Mouse (Mus musculus) intestine, postnatal 0 days (tissue): ENCODE data around the gene Fau. TPM values are rescaled to one million over a fixed set of nuclear protein-coding genes. Genes with fewer than 3 reads are reported as not detected.
A peak's percentile ranks its signal among the peaks of the same experiment; 100 is the strongest.

Experiments
- ATAC-seq: fragments of 200-750 bp; cut with Nextera tagmentation; 2 replicates; pipeline ENCODE4 v1.8.0; 2017; ENCODE audit warnings: mild to moderate bottlenecking, moderate TSS enrichment, moderate library complexity
- H3K27ac ChIP-seq: fragments of 300-500 bp; sonication (generic); 2 replicates; pipeline ENCODE4 v1.5.1; 2014; ENCODE audit warnings: mild to moderate bottlenecking, low read depth, low read length, moderate library complexity
- H3K27me3 ChIP-seq: fragments of 300-500 bp; sonication (generic); replicated peaks from 2 replicates; pipeline ENCODE4 v1.6.1; 2014; ENCODE audit warnings: low read length, mixed read lengths; ENCODE audit not compliant: control insufficient read depth, insufficient read depth
- H3K36me3 ChIP-seq: fragments of 300-500 bp; sonication (generic); 2 replicates; pipeline ENCODE4 v1.6.1; 2014; ENCODE audit warnings: mild to moderate bottlenecking, moderate library complexity; ENCODE audit not compliant: control insufficient read depth, insufficient read depth
- H3K4me1 ChIP-seq: fragments of 300-500 bp; sonication (generic); replicated peaks from 2 replicates; pipeline ENCODE4 v1.6.1; 2014; ENCODE audit warnings: antibody characterized with exemption, low read length, mixed read lengths; ENCODE audit not compliant: control insufficient read depth, insufficient read depth
- H3K4me2 ChIP-seq: fragments of 300-500 bp; sonication (generic); replicated peaks from 2 replicates; pipeline ENCODE4 v1.6.1; 2014; ENCODE audit warnings: low read depth, mild to moderate bottlenecking, moderate library complexity
- H3K4me3 ChIP-seq: fragments of 300-500 bp; sonication (generic); 2 replicates; pipeline ENCODE4 v1.5.1; 2014; ENCODE audit warnings: low read depth, low read length
- H3K9ac ChIP-seq: fragments of 300-500 bp; sonication (generic); 2 replicates; pipeline ENCODE4 v1.6.1; 2014; ENCODE audit warnings: mild to moderate bottlenecking, low read depth, low read length
- H3K9me3 ChIP-seq: fragments of 300-500 bp; sonication (generic); 2 replicates; pipeline ENCODE4 v1.6.1; 2016; ENCODE audit warnings: mixed run types; ENCODE audit not compliant: control insufficient read depth
- CTCF ChIP-seq: sonication (generic); IDR thresholded peaks from 2 replicates; pipeline ENCODE4 v1.5.1; 2016; ENCODE audit warnings: low read depth, mild to moderate bottlenecking, control low read depth, antibody characterized with exemption, moderate library complexity
- WGBS: fragments of 180-500 bp; shearing (Covaris S2); extraction: QIAGEN DNeasy Blood & Tissue Kit; methylation state at CpG from one replicate; pipeline ENCODE4 v1.1.7; 2014; 5-methylcytosine and 5-hydroxymethylcytosine counted together
- polyA plus RNA-seq: library from polyadenylated mRNA; unstranded; fragments of >200 nt; fragmentation: Nextera tagmentation; extraction: Ambion mirVana; gene quantifications from 2 replicates; pipeline ENCODE4 v1.2.1, GENCODE M21; 2015

Fau gene
- polyA plus RNA-seq, 1 experiment from 2014 or later, result 964 TPM

- WGBS, result 84% methylated on average over 9 of the region's 9 CpGs
- Histone ChIP-seq H3K4me2 (no peak overlapping the region), H3K27ac (no peak overlapping the region), H3K36me3 (no peaks in the 10 kb centered on the region), H3K9ac (no peak overlapping the region), H3K27me3 (no peaks in the 10 kb centered on the region), H3K4me3 (no peak overlapping the region), H3K4me1 (no peaks in the 10 kb centered on the region), H3K9me3 (no peaks in the 10 kb centered on the region)
- no peak for TF ChIP-seq CTCF
- no peak for ATAC-seq
These were observed 28.2 kb upstream of the Fau start for GRCm38 (mm10) chr19:6029426-6029825.

GRCm38 (mm10) chr19:6030520-6031280 is 26.9 kb upstream of the Fau start:
- no peaks in the 10 kb centered on the region for H3K27me3 ChIP-seq
- ATAC-seq, result no peak
- TF ChIP-seq CTCF, result no peak
- no peaks in the 10 kb centered on the region for H3K4me1 ChIP-seq
- H3K27ac ChIP-seq, result no peak overlapping the region
- WGBS, result 75% methylated on average over 14 of the region's 14 CpGs
- H3K36me3 ChIP-seq, result no peaks in the 10 kb centered on the region
- H3K4me3 ChIP-seq, result no peak overlapping the region
- no peaks in the 10 kb centered on the region for H3K9me3 ChIP-seq
- no peak overlapping the region for H3K4me2 ChIP-seq
- no peak overlapping the region for H3K9ac ChIP-seq

GRCm38 (mm10) chr19:6035966-6036585 is 21.6 kb upstream of the Fau start:
- Histone ChIP-seq H3K4me1 (no peaks in the 10 kb centered on the region), H3K9me3 (no peaks in the 10 kb centered on the region), H3K4me2 (no peak overlapping the region), H3K9ac (no peak overlapping the region), H3K27me3 (no peaks in the 10 kb centered on the region), H3K36me3 (no peaks in the 10 kb centered on the region), H3K4me3 (no peak overlapping the region), H3K27ac (no peak overlapping the region)
- ATAC-seq, result no peak
- no peak for TF ChIP-seq CTCF
- WGBS, result 60% methylated on average over 9 of the region's 9 CpGs

- no peak overlapping the region for H3K4me2 ChIP-seq
- no peaks in the 10 kb centered on the region for H3K9me3 ChIP-seq
- no peaks in the 10 kb centered on the region for H3K4me1 ChIP-seq
- no peak for ATAC-seq
- no peak overlapping the region for H3K27ac ChIP-seq
- no peaks in the 10 kb centered on the region for H3K27me3 ChIP-seq
- H3K4me3 ChIP-seq, result no peak overlapping the region
- H3K9ac ChIP-seq, result no peak overlapping the region
- H3K36me3 ChIP-seq, result no peaks in the 10 kb centered on the region
- no peak for TF ChIP-seq CTCF
These were observed 19.9 kb upstream of the Fau start for GRCm38 (mm10) chr19:6037695-6038094.

GRCm38 (mm10) chr19:6038326-6038725 is 19.3 kb upstream of the Fau start:
- no peak overlapping the region for H3K4me3 ChIP-seq
- no peak for ATAC-seq
- no peak overlapping the region for H3K4me2 ChIP-seq
- H3K27ac ChIP-seq, result no peak overlapping the region
- H3K36me3 ChIP-seq, result no peaks in the 10 kb centered on the region
- no peak for TF ChIP-seq CTCF
- H3K9me3 ChIP-seq, result no peaks in the 10 kb centered on the region
- no peak overlapping the region for H3K9ac ChIP-seq
- H3K27me3 ChIP-seq, result no peaks in the 10 kb centered on the region
- H3K4me1 ChIP-seq, result no peaks in the 10 kb centered on the region
- WGBS, result 77% methylated on average over 7 of the region's 7 CpGs

- ATAC-seq, result no peak
- peak; percentile 19; the same call in 1 of the 2 replicates for TF ChIP-seq CTCF
- Histone ChIP-seq H3K9ac (no peak overlapping the region), H3K4me2 (no peak overlapping the region), H3K36me3 (no peaks in the 10 kb centered on the region), H3K4me3 (no peak overlapping the region), H3K4me1 (no peaks in the 10 kb centered on the region), H3K9me3 (no peaks in the 10 kb centered on the region), H3K27ac (no peak overlapping the region), H3K27me3 (no peaks in the 10 kb centered on the region)
These were observed 17.6 kb upstream of the Fau start for GRCm38 (mm10) chr19:6040002-6040401.
